Mouse (Mus musculus): ENCODE data around the gene Pnma5. TPM values are rescaled to one million over a fixed set of nuclear protein-coding genes. Genes with fewer than 3 reads are reported as not detected.
A peak's percentile ranks its signal among the peaks of the same experiment; 100 is the strongest.
"Not testable (repeated sequence)": the region's sequence is repeated elsewhere in the genome, so short reads cannot be mapped to it uniquely, and the experiment has no call there.

Gene Pnma5
- under 1 TPM; 0.44 to 0.51 TPM for total RNA-seq (2021)
- long read RNA-seq, experiment 1, result 0 reads
- long read RNA-seq, experiment 2, result 0 reads

DNA sequence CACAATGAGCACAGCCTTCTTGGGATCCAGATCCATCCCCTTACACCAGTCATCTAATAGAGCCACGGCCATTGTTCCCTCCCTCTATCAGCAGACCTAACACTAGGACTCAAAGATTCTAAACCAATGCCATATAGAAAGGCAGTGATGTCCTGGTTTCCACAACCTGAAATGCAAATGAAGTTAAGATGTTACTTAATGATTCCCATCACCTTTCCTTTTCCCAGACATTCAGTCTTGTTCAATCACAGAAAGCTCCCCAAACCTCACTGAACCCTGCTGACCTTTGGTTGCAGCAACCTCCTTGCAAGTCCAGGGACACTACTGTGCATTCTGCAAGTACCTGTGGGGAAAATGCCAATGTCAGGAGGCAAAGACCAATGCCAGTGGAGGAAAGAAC is at the start of gene Pnma5:
TSS of gene Pnma5 (minus strand) at position 101 of the 400 bp plus-strand sequence.
- intact Hi-C loops (cut with DNase I), result no loop called here
- no peak for DNase-seq (ENCODE audit: low spot score in 2 of 2)

- DNase-seq (ENCODE audit: low spot score in 2 of 2); intact Hi-C loops (cut with DNase I): not testable (repeated sequence)
Measured at GRCm38 (mm10) chrX:73082267-73083055, 45.6 kb upstream of the Pnma5 start, which contains the start of gene Xlr4a. Gene Xlr4a, minus strand, starts transcription at chrX:73082478.

DNA sequence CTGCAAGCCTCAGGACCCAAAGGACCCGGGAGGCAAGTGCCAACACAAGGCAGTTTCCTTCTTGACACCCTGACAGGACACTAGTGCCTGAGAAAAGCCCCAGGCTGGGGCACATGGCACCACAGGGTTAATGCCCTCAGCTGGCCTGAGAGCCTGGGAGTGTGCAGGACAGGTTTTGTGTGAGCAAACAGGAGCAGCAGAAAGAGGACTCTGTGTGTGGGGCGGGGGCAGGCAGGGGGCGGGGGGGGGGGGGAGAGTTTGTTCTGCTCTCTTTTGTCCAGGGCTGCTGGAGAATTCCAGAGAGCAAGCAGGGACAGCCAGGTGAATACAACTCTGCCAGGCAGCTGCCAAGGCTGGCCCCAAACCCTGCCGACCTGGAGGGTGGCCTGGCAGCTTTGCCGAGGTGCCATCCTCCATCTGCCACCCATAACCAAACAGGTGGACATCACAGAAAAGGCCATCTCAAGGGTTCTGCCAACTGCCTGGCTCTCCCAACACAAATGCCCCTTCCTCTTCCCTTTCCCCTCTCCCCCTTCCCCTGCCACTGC is 29.9 kb upstream of the Pnma5 start:
- intact Hi-C loops (cut with DNase I), result loop anchor here (10.0 kb wide), 1 partner anchor 158 kb away; the partner anchor contains the start of gene F8a
- DNase-seq (ENCODE audit: low spot score in 2 of 2), result not testable (repeated sequence)

DNA sequence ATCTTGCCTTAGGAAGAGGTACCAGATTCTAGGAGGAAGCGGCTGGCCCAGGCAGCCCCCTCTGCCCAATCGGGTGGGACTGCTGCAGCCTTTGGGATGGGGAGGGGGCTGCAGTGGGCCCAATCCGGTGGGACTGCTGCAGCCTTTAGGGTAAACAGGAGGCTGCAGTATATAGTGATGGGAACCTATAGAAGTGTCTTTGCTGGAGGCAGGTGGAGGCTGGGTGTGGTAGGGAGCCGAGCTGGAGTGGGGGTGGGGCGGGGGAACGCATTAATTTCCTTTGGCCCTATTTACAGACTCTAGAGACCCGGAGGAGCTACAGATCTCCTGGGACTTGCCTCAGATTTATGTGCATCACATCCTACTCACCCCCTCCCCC is 27.5 kb upstream of the Pnma5 start, which contains the start of gene Pnma3:
TSS of gene Pnma3 (plus strand) at position 373 of the 379 bp plus-strand sequence.
- DNase-seq (ENCODE audit: low spot score in 2 of 2), result peak in 1 of 2 experiments; percentile 46

DNA sequence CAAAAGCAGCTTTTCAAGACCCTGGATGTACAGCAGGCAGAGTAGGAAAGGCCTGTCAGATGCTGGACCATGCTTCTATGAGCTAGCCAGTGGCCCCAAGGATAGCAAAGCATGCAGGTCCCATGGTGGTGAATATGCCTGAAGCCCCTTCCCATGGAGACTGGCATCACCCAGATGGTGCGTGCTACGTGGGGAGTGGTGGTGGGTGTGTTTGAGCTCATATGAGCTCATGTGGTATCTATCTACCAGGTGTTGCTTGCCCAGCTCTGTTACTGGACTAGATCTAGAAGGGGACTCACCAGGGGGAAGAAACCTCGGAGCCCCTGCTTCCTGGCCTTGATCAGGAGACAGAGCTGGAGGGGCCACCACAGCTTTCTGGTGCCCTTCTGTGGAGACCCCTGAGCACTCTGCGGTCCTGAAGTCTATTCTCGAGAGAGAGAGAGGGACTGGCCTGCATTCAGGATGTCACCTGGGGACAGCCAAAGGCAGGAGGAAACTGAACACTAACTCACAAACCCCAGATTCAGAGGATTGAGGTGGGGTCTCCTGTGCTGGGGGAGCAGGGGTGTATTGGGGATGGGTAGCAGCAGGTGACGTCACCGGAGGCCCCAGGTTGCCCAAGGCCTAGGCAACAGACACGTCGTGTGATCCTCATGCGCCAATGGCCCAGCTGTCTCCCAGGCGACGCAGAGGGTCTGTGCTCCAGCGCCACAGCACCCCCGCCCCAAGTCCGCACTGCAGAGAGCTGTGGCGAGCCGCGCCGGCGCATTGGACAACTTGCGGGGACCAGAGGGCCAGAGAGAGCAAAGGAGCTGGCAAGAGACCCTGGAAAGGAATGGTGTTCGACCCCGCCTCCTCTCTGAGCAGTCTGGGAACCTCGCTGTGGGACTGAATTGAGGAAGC is 26.9 kb upstream of the Pnma5 start:
- intact Hi-C loops (cut with DNase I), result loop anchor here (10.0 kb wide), 1 partner anchor 161 kb away; the partner anchor contains the start of gene F8a
- peak; percentile 33 to 45 for DNase-seq (ENCODE audit: low spot score in 2 of 2)

More for the DNA sequence above, 27.5 kb upstream of the Pnma5 start, which contains the start of gene Pnma3:
- intact Hi-C loops (cut with DNase I), result loop anchor here (10.0 kb wide), 1 partner anchor 160 kb away; the partner anchor contains the start of gene F8a

GRCm38 (mm10) chrX:73062323-73062722 is 25.4 kb upstream of the Pnma5 start:
- intact Hi-C loops (cut with DNase I), result loop anchor here (10.0 kb wide), 1 partner anchor 162 kb away; the partner anchor contains the start of gene F8a
- DNase-seq (ENCODE audit: low spot score in 2 of 2), result no peak

GRCm38 (mm10) chrX:73061528-73061927 is 24.6 kb upstream of the Pnma5 start:
- DNase-seq (ENCODE audit: low spot score in 2 of 2), result no peak
- intact Hi-C loops (cut with DNase I), result loop anchor here (10.0 kb wide), 1 partner anchor 163 kb away; the partner anchor contains the start of gene F8a

GRCm38 (mm10) chrX:73053860-73054563 is 17.1 kb upstream of the Pnma5 start:
- intact Hi-C loops (cut with DNase I), result loop anchor here (10.0 kb wide), 1 partner anchor 621 kb away; the partner anchor contains the start of gene Slc6a8
- DNase-seq (ENCODE audit: low spot score in 2 of 2), result peak; percentile 96

DNA sequence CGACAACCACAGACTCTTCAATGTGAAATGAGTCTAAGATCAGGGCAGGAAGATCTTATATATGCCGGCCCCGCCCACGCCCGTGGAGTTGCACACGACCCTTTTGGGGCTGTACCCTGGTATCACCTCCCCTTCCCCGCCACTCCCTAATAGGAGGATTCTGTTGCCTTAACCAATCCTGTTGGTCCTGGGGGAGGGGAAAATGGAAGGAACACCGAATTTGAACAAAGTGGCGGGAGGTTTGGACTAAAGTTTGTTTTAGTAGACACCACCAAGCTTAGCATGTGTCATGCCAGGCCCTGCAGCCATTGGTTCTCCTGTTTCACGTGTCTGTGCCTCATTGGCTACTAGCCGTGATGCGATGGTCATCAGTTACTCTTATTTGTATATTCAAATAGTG is 2.8 kb upstream of the Pnma5 start:
- no peak for DNase-seq (ENCODE audit: low spot score in 2 of 2)
- intact Hi-C loops (cut with DNase I), result no loop called here

GRCm38 (mm10) chrX:73038831-73039230 is 1.9 kb upstream of the Pnma5 start:
- intact Hi-C loops (cut with DNase I), result no loop called here
- DNase-seq (ENCODE audit: low spot score in 2 of 2), result no peak

- no peak for DNase-seq (ENCODE audit: low spot score in 2 of 2)
- intact Hi-C loops (cut with DNase I), result no loop called here
Measured at GRCm38 (mm10) chrX:73012846-73013245, 24.1 kb downstream of the Pnma5 start.

DNA sequence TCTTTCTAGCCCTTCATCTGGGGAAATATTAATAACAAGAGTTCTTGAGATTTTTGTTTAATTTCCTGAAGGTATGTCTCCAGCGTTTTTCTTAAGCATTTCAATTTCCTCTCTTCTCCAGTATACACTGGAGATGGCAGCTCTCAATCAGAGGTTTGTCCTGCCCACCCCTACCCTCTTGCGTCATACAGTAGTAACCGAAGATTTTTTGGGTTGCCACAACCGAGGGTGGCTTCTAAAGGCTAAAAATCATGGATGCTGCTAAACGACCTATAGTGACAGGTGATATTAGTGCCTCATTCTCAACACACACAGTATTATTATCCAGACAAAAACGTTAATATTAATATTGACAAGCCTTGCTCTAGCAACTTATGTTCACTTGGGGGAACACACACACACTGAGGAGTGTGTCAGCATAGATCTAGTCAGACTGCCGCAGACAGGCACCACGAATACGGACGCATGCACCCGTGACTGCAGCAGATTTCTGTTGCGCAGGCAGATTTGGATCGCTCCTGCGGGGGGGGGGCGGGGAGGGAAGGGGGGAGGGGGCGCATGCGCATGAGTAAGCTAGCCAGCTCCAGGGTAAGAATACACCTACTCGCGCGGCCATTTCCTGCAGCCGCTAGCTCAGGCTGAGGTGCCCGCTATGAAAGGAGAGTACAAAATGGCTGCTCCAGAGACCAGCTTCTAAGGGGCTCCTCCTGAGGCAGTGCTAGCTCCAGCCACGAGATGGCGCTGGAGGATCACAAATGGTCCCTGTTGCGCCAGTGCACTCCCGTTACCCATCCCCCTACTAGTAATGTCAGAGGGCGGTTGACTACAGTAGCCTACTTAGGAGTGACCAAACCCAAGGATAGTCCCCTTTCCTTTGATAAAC is 29.1 kb downstream of the Pnma5 start:
- DNase-seq (ENCODE audit: low spot score in 2 of 2), result peak; percentile 94 to 96
- intact Hi-C loops (cut with DNase I), result no loop called here

- intact Hi-C loops (cut with DNase I), result no loop called here
- DNase-seq (ENCODE audit: low spot score in 2 of 2), result no peak
Measured at GRCm38 (mm10) chrX:73005678-73006077, 31.2 kb downstream of the Pnma5 start.

- DNase-seq (ENCODE audit: low spot score in 2 of 2), result no peak
- intact Hi-C loops (cut with DNase I), result no loop called here
Measured at GRCm38 (mm10) chrX:73003110-73003509, 33.8 kb downstream of the Pnma5 start.

DNA sequence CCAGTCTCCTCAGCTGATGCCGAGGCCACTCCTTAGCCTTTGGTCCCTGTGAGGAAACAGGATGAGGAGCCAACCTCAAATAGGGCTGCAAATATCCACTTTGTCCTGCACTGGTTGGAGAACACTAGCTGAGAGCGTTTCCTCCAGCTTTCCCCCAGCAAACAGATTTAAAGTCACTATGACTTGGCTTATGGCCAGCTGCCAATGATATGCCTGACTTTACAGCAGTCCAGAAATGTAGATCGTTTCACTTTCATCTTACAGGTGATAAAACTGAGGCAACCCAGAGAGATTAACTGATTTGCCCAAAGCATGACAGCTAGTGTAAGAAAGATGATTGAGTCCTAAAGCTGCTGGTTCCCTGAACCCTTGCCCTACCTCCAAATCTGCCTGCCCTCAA is 41.4 kb downstream of the Pnma5 start:
- intact Hi-C loops (cut with DNase I), result no loop called here
- DNase-seq (ENCODE audit: low spot score in 2 of 2), result no peak

DNA sequence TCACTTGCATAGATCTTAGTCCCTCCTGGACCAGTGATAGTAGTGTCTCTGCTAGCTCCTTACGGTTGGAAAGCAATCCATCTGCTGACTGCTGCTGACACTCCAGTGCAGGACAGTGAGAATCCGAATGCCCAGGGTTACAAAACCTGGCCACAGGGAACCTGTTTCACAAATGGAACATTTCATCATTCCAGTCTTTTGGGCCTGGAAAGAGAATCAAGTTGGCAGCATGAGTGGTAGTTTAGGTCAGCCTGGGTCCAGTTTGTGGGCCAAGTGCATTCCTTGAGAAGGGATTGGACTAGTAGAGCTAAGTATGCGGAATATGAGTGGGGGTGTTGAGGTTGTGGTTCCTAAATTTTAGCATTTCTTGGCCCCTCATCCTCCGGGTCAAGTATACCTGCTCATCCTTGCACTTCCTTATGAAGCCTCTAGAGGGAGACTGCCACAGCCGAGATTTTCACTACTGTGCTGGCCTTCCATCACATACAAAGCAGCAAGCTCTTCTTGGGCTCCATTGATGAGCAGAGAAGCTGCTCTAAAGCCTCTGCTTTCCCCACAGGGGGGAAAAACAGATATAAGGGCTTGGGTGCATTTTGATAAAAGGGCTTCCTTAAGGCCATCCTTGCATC is 44.5 kb downstream of the Pnma5 start:
- no peak for DNase-seq (ENCODE audit: low spot score in 2 of 2)
- intact Hi-C loops (cut with DNase I), result no loop called here

- intact Hi-C loops (cut with DNase I), result no loop called here
- DNase-seq (ENCODE audit: low spot score in 2 of 2), result no peak
Measured at GRCm38 (mm10) chrX:72990581-72990980, 46.3 kb downstream of the Pnma5 start.

All from left cerebral cortex, postnatal 14 days (tissue).